Mouse (Mus musculus) hindbrain, postnatal 0 days (tissue): ENCODE measurements at regions not wholly inside any gene's neighbourhood (a gene's known extent, or its start where the extent isn't known, plus 50 kb on each side); places are given as distances from the start of the nearest gene placed in this dataset.

ENCODE experiments used
- ATAC-seq: fragments of 200-750 bp; cut with Nextera tagmentation; 2 replicates; pipeline ENCODE4 v1.8.0; 2017; ENCODE audit warnings: mild to moderate bottlenecking, moderate TSS enrichment, moderate library complexity
- DNase-seq: peaks from one replicate; pipeline ENCODE4 v3.0.0-alpha.2; 2015; ENCODE audit warnings: low spot score
- H3K27ac ChIP-seq: fragments of 300-500 bp; sonication (generic); 2 replicates; pipeline ENCODE4 v1.5.1; 2014; ENCODE audit warnings: mild to moderate bottlenecking
- H3K27me3 ChIP-seq: fragments of 300-500 bp; sonication (generic); 2 replicates; pipeline ENCODE4 v1.6.1; 2014; ENCODE audit warnings: low read length, mixed read lengths; ENCODE audit not compliant: insufficient read depth
- H3K36me3 ChIP-seq: fragments of 300-500 bp; sonication (generic); 2 replicates; pipeline ENCODE4 v1.6.1; 2014; ENCODE audit warnings: low read length, mixed read lengths; ENCODE audit not compliant: insufficient read depth
- H3K4me1 ChIP-seq: fragments of 300-500 bp; sonication (generic); 2 replicates; pipeline ENCODE4 v1.6.1; 2014; ENCODE audit warnings: antibody characterized with exemption, low read length, mixed read lengths; ENCODE audit not compliant: insufficient read depth
- H3K4me2 ChIP-seq: fragments of 300-500 bp; sonication (generic); 2 replicates; pipeline ENCODE4 v1.6.1; 2014; ENCODE audit warnings: low read depth, mild to moderate bottlenecking, low read length, moderate library complexity, mixed read lengths
- H3K4me3 ChIP-seq: fragments of 300-500 bp; sonication (generic); 2 replicates; pipeline ENCODE4 v1.5.1; 2014; ENCODE audit warnings: low read length
- H3K9ac ChIP-seq: fragments of 300-500 bp; sonication (generic); replicated peaks from 2 replicates; pipeline ENCODE4 v1.6.1; 2014; ENCODE audit warnings: mild to moderate bottlenecking, low read length, moderate library complexity, mixed read lengths
- H3K9me3 ChIP-seq: fragments of 300-500 bp; sonication (generic); 2 replicates; pipeline ENCODE4 v1.6.1; 2016; ENCODE audit warnings: low read length, mixed read lengths
- CTCF ChIP-seq: IDR thresholded peaks from 2 replicates; pipeline ENCODE4 v1.5.1; 2016; ENCODE audit warnings: antibody characterized with exemption, control low read depth, low read depth
- WGBS: fragments of 180-500 bp; shearing (Covaris S2); extraction: QIAGEN DNeasy Blood & Tissue Kit; methylation state at CpG from one replicate; pipeline ENCODE4 v1.1.7; 2014; 5-methylcytosine and 5-hydroxymethylcytosine counted together

DNA sequence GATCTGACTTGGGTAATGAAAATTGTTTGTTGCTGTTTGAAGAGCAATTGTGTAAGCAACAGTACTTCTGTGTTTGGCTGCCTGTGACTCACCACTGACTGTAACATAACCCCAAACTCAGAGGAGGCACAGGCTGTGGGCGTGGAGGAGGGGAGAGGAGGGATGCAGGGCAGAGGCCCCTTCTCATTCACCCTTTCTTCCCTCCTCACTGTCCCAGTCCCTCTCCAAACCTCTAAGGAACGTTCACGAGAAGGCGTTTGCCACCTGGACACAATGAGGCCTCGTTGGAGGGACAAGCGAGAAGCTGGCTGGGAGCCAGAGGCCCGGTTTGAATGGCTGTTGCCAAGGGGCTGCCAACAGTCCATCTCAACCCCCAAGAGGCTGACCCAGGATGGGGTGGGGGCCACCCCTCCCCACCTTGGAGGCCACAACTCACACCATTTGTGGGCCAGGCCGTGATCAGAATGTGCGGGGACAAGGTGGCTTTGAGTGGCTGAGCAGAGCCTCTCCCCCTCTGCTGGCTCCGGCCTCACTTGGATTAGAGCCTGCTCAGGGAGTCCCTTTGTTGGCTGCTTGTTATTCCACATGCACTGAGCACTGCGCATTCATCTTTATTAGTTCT, 83.3 kb upstream of the Vps8 start:
- H3K9me3 ChIP-seq: no peaks in the 10 kb centered on the region
- peak overlapping the region; percentile 7; the same call in 1 of the 2 replicates for H3K4me2 ChIP-seq
- H3K27ac ChIP-seq: peak overlapping the region; percentile 87
- TF ChIP-seq CTCF: no peak
- no peaks in the 10 kb centered on the region for H3K36me3 ChIP-seq
- 0 out of 2 replicates have a peak, but pooled peaks cover 8% of the 10 kb centered on the region for H3K4me1 ChIP-seq
- H3K27me3 ChIP-seq: no peaks in the 10 kb centered on the region
- peak; percentile 93 for ATAC-seq
- H3K9ac ChIP-seq: no peak overlapping the region
- H3K4me3 ChIP-seq: no peak overlapping the region
- whole genome bisulfite sequencing: 11% methylated on average over 11 of the region's 11 CpGs
- peak; percentile 87 for DNase-seq

DNA sequence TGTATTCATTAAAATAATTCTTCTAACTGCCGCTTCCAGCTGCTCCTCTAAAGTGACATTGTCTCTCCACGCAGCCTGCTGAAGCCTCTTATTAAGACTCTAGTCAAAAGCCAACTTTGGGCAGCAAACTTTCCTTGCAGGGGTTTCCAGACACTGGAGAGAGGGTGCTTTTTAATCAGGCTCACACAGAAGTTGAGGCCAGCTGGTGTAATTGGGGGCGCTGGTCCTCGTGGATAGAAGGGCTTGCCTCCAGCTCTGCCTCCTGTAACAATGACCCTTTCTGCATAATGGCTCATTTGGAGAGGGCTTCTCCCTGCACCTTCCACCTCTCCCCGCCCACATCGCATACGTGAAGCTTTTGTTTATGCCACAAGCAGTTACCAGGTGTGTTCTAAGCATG, 82.8 kb upstream of the Vps8 start:
- no peak overlapping the region; the same call in 1 of the 2 replicates for H3K4me2 ChIP-seq
- ATAC-seq (peak; percentile 52), DNase-seq (peak; percentile 62)
- H3K27ac ChIP-seq: peak overlapping the region; percentile 87
- TF ChIP-seq CTCF: no peak
- 23% methylated on average over 7 of the region's 7 CpGs for WGBS
- H3K27me3 ChIP-seq: no peaks in the 10 kb centered on the region
- no peak overlapping the region for H3K9ac ChIP-seq
- H3K4me1 ChIP-seq: 0 out of 2 replicates have a peak, but pooled peaks cover 8% of the 10 kb centered on the region
- H3K4me3 ChIP-seq: no peak overlapping the region
- no peaks in the 10 kb centered on the region for H3K36me3 ChIP-seq
- no peaks in the 10 kb centered on the region for H3K9me3 ChIP-seq

DNA sequence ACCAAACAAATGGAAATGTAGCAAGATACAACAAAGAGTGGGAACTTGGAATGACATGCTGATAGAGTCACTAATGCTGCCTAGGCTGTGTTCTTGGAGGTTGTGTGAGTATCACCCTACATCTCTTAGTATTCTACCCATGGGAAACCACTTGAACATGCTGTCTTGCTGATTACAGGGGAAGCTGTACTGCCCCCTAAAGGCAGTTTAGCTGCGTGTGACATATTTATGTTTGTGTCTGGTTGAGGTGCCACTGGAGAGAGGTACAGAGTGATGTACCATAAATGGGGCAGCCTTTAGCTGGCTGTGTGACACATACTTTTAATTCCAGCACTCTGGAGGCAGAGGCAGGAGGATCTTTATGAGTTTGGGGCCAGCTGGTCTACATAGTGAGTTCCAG, 73.0 kb upstream of the Vps8 start:
- Histone ChIP-seq H3K36me3 (no peaks in the 10 kb centered on the region), H3K4me3 (no peak overlapping the region), H3K27ac (no peak overlapping the region), H3K27me3 (no peaks in the 10 kb centered on the region), H3K4me1 (no peaks in the 10 kb centered on the region), H3K4me2 (no peak overlapping the region), H3K9me3 (no peaks in the 10 kb centered on the region), H3K9ac (no peak overlapping the region)
- TF ChIP-seq CTCF: no peak
- 63% methylated on average over 1 of the region's 1 CpGs for WGBS
- DNase-seq (no peak), ATAC-seq (no peak)

DNA sequence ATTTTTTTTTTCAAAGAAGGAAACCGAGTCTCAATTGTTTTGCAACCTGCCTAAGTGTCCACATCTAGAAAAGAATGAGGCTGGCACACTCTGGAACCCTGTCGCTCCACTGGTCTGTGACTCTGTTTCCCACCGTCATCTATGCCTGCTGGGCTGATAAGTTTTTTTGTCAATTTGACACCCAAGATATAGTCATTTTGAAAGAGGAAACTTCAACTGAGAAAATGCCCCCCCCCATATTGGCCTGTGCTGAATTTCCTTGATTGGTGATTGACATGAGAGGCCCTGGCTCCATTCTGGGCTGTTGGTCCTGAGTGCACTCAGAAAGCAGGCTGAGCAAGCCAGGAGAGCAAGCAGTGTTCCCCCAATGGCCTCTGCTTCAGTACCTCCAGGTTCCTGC, 71.6 kb upstream of the Vps8 start:
- H3K27ac ChIP-seq: no peak overlapping the region
- no peak overlapping the region for H3K4me3 ChIP-seq
- no peak for TF ChIP-seq CTCF
- H3K4me1 ChIP-seq: no peaks in the 10 kb centered on the region
- DNase-seq: no peak
- no peaks in the 10 kb centered on the region for H3K36me3 ChIP-seq
- 79% methylated on average over 3 of the region's 3 CpGs for WGBS
- H3K27me3 ChIP-seq: no peaks in the 10 kb centered on the region
- H3K4me2 ChIP-seq: no peak overlapping the region
- no peak overlapping the region for H3K9ac ChIP-seq
- ATAC-seq: no peak
- H3K9me3 ChIP-seq: no peaks in the 10 kb centered on the region

DNA sequence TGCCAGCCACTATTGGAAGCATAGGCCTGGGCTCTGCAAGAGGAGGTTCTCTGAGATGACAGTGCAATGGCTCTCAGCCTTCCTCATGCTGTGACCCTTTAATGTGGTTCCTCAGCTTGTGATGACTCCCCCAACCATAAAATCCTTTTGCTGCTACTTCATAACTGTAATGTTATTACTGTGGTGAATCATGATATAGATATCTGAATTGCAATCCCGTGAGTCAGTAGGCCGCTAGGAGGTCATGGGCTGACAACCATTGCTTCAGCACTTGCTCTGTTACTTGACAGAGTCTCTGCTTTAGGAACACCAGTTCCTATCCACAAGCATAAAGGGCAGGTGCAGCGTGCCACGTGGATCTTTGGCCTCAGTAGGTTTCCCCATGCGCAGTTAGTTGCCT, 69.8 kb upstream of the Vps8 start:
- H3K27me3 ChIP-seq: no peaks in the 10 kb centered on the region
- no peak for DNase-seq
- H3K36me3 ChIP-seq: no peaks in the 10 kb centered on the region
- H3K27ac ChIP-seq: no peak overlapping the region
- H3K4me2 ChIP-seq: no peak overlapping the region
- no peak for TF ChIP-seq CTCF
- ATAC-seq: no peak
- H3K4me3 ChIP-seq: no peak overlapping the region
- WGBS: 55% methylated on average over 5 of the region's 5 CpGs
- H3K4me1 ChIP-seq: no peaks in the 10 kb centered on the region
- no peak overlapping the region for H3K9ac ChIP-seq
- H3K9me3 ChIP-seq: no peaks in the 10 kb centered on the region

DNA sequence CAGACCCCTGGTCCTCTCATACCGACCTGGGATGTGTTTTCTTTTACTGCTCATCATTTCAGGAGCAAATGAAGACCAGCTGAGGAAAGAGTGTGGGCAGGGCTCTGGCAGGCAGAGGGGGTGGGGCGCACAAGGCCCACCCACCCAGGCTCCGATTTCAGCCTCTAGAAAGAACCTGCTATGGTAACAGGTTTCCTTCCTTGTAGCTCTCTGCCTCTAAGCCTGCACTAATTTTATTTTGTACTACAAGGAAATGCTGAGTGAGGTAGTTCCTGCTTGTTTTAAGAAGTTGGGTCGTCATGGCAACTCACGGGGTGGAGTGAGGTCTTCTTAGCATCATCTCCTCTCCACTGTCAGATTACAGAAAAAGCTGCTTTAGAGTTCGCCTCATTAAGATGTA, 69.4 kb upstream of the Vps8 start:
- H3K27me3 ChIP-seq: no peaks in the 10 kb centered on the region
- H3K4me2 ChIP-seq: no peak overlapping the region
- no peaks in the 10 kb centered on the region for H3K36me3 ChIP-seq
- no peaks in the 10 kb centered on the region for H3K4me1 ChIP-seq
- 13% methylated on average over 6 of the region's 6 CpGs for WGBS
- H3K27ac ChIP-seq: no peak overlapping the region
- H3K9me3 ChIP-seq: no peaks in the 10 kb centered on the region
- H3K9ac ChIP-seq: no peak overlapping the region
- ATAC-seq (no peak), DNase-seq (peak; percentile 37)
- no peak for TF ChIP-seq CTCF
- no peak overlapping the region for H3K4me3 ChIP-seq

DNA sequence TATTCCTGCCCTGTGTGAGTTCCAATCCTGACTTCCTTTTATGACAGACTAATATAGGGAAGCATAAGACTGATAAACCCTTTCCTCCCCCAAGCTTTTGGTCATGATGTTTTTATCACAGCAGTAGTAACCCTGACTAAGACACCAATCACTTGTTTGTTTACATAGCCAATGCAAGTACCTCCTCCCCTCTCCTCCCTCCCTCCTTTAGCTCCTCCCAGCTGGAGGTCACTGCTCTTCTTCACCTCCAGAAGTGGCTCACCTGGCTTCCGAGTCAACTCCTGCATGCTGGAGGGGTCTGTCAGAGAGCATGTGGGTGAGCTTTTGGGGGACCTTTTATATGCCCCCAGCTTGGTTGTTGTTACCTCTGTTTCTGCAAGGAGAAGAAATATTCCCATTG, 67.3 kb upstream of the Vps8 start:
- H3K36me3 ChIP-seq: no peaks in the 10 kb centered on the region
- H3K9me3 ChIP-seq: no peaks in the 10 kb centered on the region
- WGBS: 83% methylated on average over 1 of the region's 1 CpGs
- H3K4me1 ChIP-seq: no peaks in the 10 kb centered on the region
- H3K27ac ChIP-seq: no peak overlapping the region
- no peak overlapping the region for H3K4me2 ChIP-seq
- H3K27me3 ChIP-seq: no peaks in the 10 kb centered on the region
- TF ChIP-seq CTCF: no peak
- H3K4me3 ChIP-seq: no peak overlapping the region
- no peak for ATAC-seq
- DNase-seq: no peak
- H3K9ac ChIP-seq: no peak overlapping the region
